Mouse (Mus musculus): ENCODE measurements around the gene E130208F15Rik. TPM values are rescaled to one million over a fixed set of nuclear protein-coding genes. Genes with fewer than 3 reads are reported as not detected.

The E130208F15Rik gene
- polyA plus RNA-seq, 1 experiment from 2014 or later: not detected

DNA sequence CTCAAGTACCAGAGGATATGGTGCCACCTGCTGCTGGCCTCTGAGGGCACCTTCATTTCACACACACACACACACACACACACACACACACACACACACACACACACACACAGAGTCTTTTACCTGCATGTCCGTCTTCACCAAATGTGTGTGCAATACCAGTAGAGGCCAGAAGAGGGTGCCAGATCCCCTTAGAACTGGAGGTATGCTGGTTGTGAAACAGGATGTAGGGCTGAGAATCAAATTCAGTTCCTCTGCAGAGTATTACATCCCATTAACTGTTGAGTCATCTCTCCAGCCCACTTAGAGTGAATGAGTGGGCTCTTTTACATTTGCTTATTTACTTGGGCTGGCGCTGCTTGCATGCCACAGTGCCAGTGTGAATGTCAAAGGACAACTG lies 3.8 kb downstream of the E130208F15Rik start:
- Histone ChIP-seq H3K27me3 (replicated peaks; ENCODE audit: control insufficient read depth, insufficient read depth, low read length) (peaks cover 3% of the 10 kb centered on the region; the same call in 1 of the 2 replicates), H3K36me3 (ENCODE audit: control insufficient read depth, insufficient read depth, low read length) (no peaks in the 10 kb centered on the region), H3K4me3 (ENCODE audit: low read depth, low read length) (no peak overlapping the region), H3K27ac (ENCODE audit: low read depth, low read length) (no peak overlapping the region), H3K9ac (ENCODE audit: low read depth, low read length) (no peak overlapping the region), H3K4me1 (replicated peaks; ENCODE audit: control insufficient read depth, insufficient read depth, low read length) (peaks cover 17% of the 10 kb centered on the region), H3K4me2 (no peak overlapping the region), H3K9me3 (ENCODE audit: control insufficient read depth, low read length) (no peaks in the 10 kb centered on the region)
- DNase-seq (ENCODE audit: low spot score) (peak; percentile 48), ATAC-seq (replicated peaks; ENCODE audit: low FRiP score) (no peak)
- WGBS: 49% methylated on average over 2 of the region's 2 CpGs

DNA sequence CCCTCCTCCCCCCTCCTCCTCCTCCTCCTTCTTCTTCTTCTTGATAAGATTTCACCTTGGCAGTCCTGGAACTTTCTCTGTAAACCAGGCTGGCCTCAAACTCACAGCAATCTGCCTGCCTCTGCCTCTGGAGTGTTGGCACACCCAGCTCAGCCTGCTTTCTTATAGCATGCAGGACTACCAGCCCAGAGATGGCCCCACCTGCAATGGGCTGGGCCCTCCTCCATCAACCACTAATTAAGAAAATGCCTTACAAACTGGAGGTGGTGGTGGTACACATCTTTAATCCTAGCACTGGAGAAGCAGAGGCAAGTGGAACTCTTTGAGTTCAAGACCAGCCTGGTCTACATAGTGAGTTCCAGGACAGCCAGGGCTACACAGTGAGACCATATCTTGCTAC lies 4.9 kb downstream of the E130208F15Rik start:
- Histone ChIP-seq H3K27me3 (replicated peaks; ENCODE audit: control insufficient read depth, insufficient read depth, low read length) (peaks cover 3% of the 10 kb centered on the region; the same call in 1 of the 2 replicates), H3K36me3 (ENCODE audit: control insufficient read depth, insufficient read depth, low read length) (no peaks in the 10 kb centered on the region), H3K27ac (ENCODE audit: low read depth, low read length) (no peak overlapping the region), H3K4me1 (replicated peaks; ENCODE audit: control insufficient read depth, insufficient read depth, low read length) (peaks cover 9% of the 10 kb centered on the region), H3K9me3 (ENCODE audit: control insufficient read depth, low read length) (no peaks in the 10 kb centered on the region), H3K4me2 (no peak overlapping the region), H3K9ac (ENCODE audit: low read depth, low read length) (no peak overlapping the region), H3K4me3 (ENCODE audit: low read depth, low read length) (no peak overlapping the region)
- ATAC-seq (replicated peaks; ENCODE audit: low FRiP score) (no peak), DNase-seq (ENCODE audit: low spot score) (no peak)

GRCm38 (mm10) chr7:30327140-30327539 lies 5.6 kb downstream of the E130208F15Rik start:
- Histone ChIP-seq H3K36me3 (ENCODE audit: control insufficient read depth, insufficient read depth, low read length) (no peaks in the 10 kb centered on the region), H3K9ac (ENCODE audit: low read depth, low read length) (no peak overlapping the region), H3K27me3 (replicated peaks; ENCODE audit: control insufficient read depth, insufficient read depth, low read length) (peaks cover 3% of the 10 kb centered on the region; the same call in 1 of the 2 replicates), H3K9me3 (ENCODE audit: control insufficient read depth, low read length) (no peaks in the 10 kb centered on the region), H3K27ac (ENCODE audit: low read depth, low read length) (no peak overlapping the region), H3K4me1 (replicated peaks; ENCODE audit: control insufficient read depth, insufficient read depth, low read length) (peaks cover 9% of the 10 kb centered on the region), H3K4me2 (no peak overlapping the region), H3K4me3 (ENCODE audit: low read depth, low read length) (no peak overlapping the region)
- ATAC-seq (replicated peaks; ENCODE audit: low FRiP score) (no peak), DNase-seq (ENCODE audit: low spot score) (no peak)
- WGBS: 59% methylated on average over 15 of the region's 15 CpGs

DNA sequence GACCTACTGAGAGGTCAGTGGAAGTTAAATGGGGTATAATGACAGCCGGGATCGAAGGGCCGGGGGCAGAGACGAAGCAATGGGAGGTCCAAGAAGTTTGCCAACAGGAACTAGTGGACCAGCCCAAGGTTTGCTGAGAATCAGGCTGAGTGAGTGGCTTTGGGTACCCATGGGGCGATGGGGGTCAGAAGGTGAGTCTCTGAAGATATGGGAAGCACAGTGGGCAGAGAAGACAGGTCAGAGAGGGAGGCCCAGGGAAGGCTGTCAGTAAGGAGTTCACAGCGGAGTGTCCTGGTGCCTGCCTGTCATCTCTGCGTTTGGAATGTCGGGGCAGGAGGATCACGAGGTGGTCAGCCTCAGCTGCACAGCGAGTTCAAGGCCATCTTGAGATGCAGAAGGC lies 6.8 kb downstream of the E130208F15Rik start:
- no peak overlapping the region for H3K27ac ChIP-seq (ENCODE audit: low read depth, low read length)
- peaks cover 1% of the 10 kb centered on the region; the same call in 1 of the 2 replicates for H3K4me1 ChIP-seq (replicated peaks; ENCODE audit: control insufficient read depth, insufficient read depth, low read length)

DNA sequence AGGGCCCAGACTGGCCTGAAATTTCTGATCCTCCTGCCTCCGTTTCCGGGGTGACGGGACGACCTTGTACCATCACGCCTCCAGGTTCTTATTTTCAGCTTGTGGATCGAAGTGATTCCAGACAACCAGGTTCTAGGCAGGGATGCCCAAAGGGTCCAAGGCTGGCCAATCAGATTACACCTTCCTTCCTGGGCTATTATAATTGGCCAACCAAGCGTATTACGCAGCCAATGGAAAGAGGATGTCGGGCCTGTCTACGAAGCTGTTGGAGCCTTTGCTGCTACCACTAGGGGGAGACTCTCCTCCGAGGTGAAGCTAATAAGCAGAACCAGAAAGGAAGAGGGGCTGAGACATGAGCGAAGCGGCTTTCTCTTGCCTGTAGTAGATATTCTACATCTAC lies 10.3 kb downstream of the E130208F15Rik start:
- 12% methylated on average over 13 of the region's 13 CpGs for WGBS
- Histone ChIP-seq H3K27ac (ENCODE audit: low read depth, low read length) (no peak overlapping the region), H3K27me3 (replicated peaks; ENCODE audit: control insufficient read depth, insufficient read depth, low read length) (peaks cover 21% of the 10 kb centered on the region), H3K4me1 (replicated peaks; ENCODE audit: control insufficient read depth, insufficient read depth, low read length) (no peaks in the 10 kb centered on the region), H3K4me3 (ENCODE audit: low read depth, low read length) (no peak overlapping the region), H3K9me3 (ENCODE audit: control insufficient read depth, low read length) (no peaks in the 10 kb centered on the region), H3K4me2 (no peak overlapping the region), H3K9ac (ENCODE audit: low read depth, low read length) (no peak overlapping the region), H3K36me3 (ENCODE audit: control insufficient read depth, insufficient read depth, low read length) (no peaks in the 10 kb centered on the region)
- DNase-seq (ENCODE audit: low spot score) (no peak), ATAC-seq (replicated peaks; ENCODE audit: low FRiP score) (peak; percentile 75)

More for the DNA sequence above, 6.8 kb downstream of the E130208F15Rik start:
- no peaks in the 10 kb centered on the region for H3K36me3 ChIP-seq (ENCODE audit: control insufficient read depth, insufficient read depth, low read length)
- H3K9me3 ChIP-seq (ENCODE audit: control insufficient read depth, low read length): no peaks in the 10 kb centered on the region
- 52% methylated on average over 10 of the region's 10 CpGs for WGBS
- DNase-seq (ENCODE audit: low spot score) (no peak), ATAC-seq (replicated peaks; ENCODE audit: low FRiP score) (no peak)
- H3K4me3 ChIP-seq (ENCODE audit: low read depth, low read length): no peak overlapping the region
- peaks cover 5% of the 10 kb centered on the region for H3K27me3 ChIP-seq (replicated peaks; ENCODE audit: control insufficient read depth, insufficient read depth, low read length)
- H3K4me2 ChIP-seq: no peak overlapping the region
- H3K9ac ChIP-seq (ENCODE audit: low read depth, low read length): no peak overlapping the region

- no peak for DNase-seq (ENCODE audit: low spot score)
- Histone ChIP-seq H3K9ac (ENCODE audit: low read depth, low read length) (no peak overlapping the region), H3K36me3 (ENCODE audit: control insufficient read depth, insufficient read depth, low read length) (no peaks in the 10 kb centered on the region), H3K27me3 (replicated peaks; ENCODE audit: control insufficient read depth, insufficient read depth, low read length) (peaks cover 18% of the 10 kb centered on the region), H3K4me1 (replicated peaks; ENCODE audit: control insufficient read depth, insufficient read depth, low read length) (no peaks in the 10 kb centered on the region), H3K4me2 (no peak overlapping the region), H3K9me3 (ENCODE audit: control insufficient read depth, low read length) (no peaks in the 10 kb centered on the region), H3K4me3 (ENCODE audit: low read depth, low read length) (no peak overlapping the region), H3K27ac (ENCODE audit: low read depth, low read length) (no peak overlapping the region)
- ATAC-seq (replicated peaks; ENCODE audit: low FRiP score): no peak
- WGBS: 54% methylated on average over 18 of the region's 18 CpGs
These were observed 11.2 kb downstream of the E130208F15Rik start for GRCm38 (mm10) chr7:30332622-30333259.

- H3K4me1 ChIP-seq (replicated peaks; ENCODE audit: control insufficient read depth, insufficient read depth, low read length): no peaks in the 10 kb centered on the region
- peaks cover 18% of the 10 kb centered on the region for H3K27me3 ChIP-seq (replicated peaks; ENCODE audit: control insufficient read depth, insufficient read depth, low read length)
- no peak overlapping the region for H3K4me3 ChIP-seq (ENCODE audit: low read depth, low read length)
- H3K9me3 ChIP-seq (ENCODE audit: control insufficient read depth, low read length): no peaks in the 10 kb centered on the region
- no peaks in the 10 kb centered on the region for H3K36me3 ChIP-seq (ENCODE audit: control insufficient read depth, insufficient read depth, low read length)
- H3K4me2 ChIP-seq: no peak overlapping the region
- H3K9ac ChIP-seq (ENCODE audit: low read depth, low read length): no peak overlapping the region
- DNase-seq (ENCODE audit: low spot score) (no peak), ATAC-seq (replicated peaks; ENCODE audit: low FRiP score) (no peak)
- 57% methylated on average over 4 of the region's 4 CpGs for WGBS
- no peak overlapping the region for H3K27ac ChIP-seq (ENCODE audit: low read depth, low read length)
These were observed 11.9 kb downstream of the E130208F15Rik start for GRCm38 (mm10) chr7:30333436-30333835.

DNA sequence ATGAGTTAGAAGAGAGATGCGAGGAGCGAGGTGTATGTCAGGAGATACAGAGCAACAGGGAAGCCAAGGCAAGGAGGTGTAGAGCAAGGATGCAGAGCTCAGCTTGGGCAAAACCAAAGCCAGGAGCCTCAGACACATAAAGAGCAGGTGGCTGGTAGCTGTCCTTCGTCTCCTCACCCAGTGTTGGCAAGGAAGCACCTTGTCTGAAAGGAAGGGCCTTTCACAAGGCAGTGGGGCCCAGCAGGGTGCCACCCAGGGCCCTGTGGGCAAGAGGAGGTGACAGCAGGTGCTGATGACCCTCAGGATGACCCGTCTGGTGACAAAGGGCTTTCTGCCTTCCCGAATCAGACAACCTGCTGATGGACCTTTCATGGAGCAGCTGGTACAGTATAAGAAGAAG lies 13.0 kb downstream of the E130208F15Rik start:
- 53% methylated on average over 5 of the region's 5 CpGs for WGBS
- Histone ChIP-seq H3K36me3 (ENCODE audit: control insufficient read depth, insufficient read depth, low read length) (no peaks in the 10 kb centered on the region), H3K9ac (ENCODE audit: low read depth, low read length) (no peak overlapping the region), H3K27ac (ENCODE audit: low read depth, low read length) (no peak overlapping the region), H3K4me1 (replicated peaks; ENCODE audit: control insufficient read depth, insufficient read depth, low read length) (no peaks in the 10 kb centered on the region), H3K27me3 (replicated peaks; ENCODE audit: control insufficient read depth, insufficient read depth, low read length) (peaks cover 18% of the 10 kb centered on the region), H3K4me3 (ENCODE audit: low read depth, low read length) (no peak overlapping the region), H3K9me3 (ENCODE audit: control insufficient read depth, low read length) (no peaks in the 10 kb centered on the region), H3K4me2 (no peak overlapping the region)
- DNase-seq (ENCODE audit: low spot score) (no peak), ATAC-seq (replicated peaks; ENCODE audit: low FRiP score) (no peak)

GRCm38 (mm10) chr7:30335688-30336087 lies 14.1 kb downstream of the E130208F15Rik start:
- Histone ChIP-seq H3K36me3 (ENCODE audit: control insufficient read depth, insufficient read depth, low read length) (no peaks in the 10 kb centered on the region), H3K4me2 (no peak overlapping the region), H3K27me3 (replicated peaks; ENCODE audit: control insufficient read depth, insufficient read depth, low read length) (peaks cover 18% of the 10 kb centered on the region), H3K9me3 (ENCODE audit: control insufficient read depth, low read length) (no peaks in the 10 kb centered on the region), H3K27ac (ENCODE audit: low read depth, low read length) (no peak overlapping the region), H3K4me3 (ENCODE audit: low read depth, low read length) (no peak overlapping the region), H3K4me1 (replicated peaks; ENCODE audit: control insufficient read depth, insufficient read depth, low read length) (no peaks in the 10 kb centered on the region), H3K9ac (ENCODE audit: low read depth, low read length) (no peak overlapping the region)
- ATAC-seq (replicated peaks; ENCODE audit: low FRiP score): no peak
- WGBS: 69% methylated on average over 6 of the region's 6 CpGs
- DNase-seq (ENCODE audit: low spot score): no peak
